Mouse (Mus musculus) CH12.LX (cell line): ENCODE data around the gene Pum2. TPM values are rescaled to one million over a fixed set of nuclear protein-coding genes. Genes with fewer than 3 reads are reported as not detected.

Source experiments
- DNase-seq: peaks from one replicate; pipeline ENCODE4 v3.0.0-alpha.2; 2013; ENCODE audit errors: extremely low read depth
- H3K27ac ChIP-seq: 2 replicates; pipeline ENCODE4 v1.5.1; 2012; ENCODE audit warnings: low read depth, mild to moderate bottlenecking, control low read depth, moderate library complexity; ENCODE audit not compliant: insufficient read depth
- H3K27me3 ChIP-seq: replicated peaks from 2 replicates; pipeline ENCODE3; 2012; ENCODE audit warnings: inconsistent platforms
- H3K36me3 ChIP-seq, 2 experiments: replicated peaks in 1 of 2; 2 replicates each; pipeline versions ENCODE3 to v1.6.1; 2012; ENCODE audit warnings: inconsistent platforms in 1 of 2, low read length in 1 of 2, mild to moderate bottlenecking in 1 of 2, mixed read lengths in 1 of 2, moderate library complexity in 1 of 2; ENCODE audit not compliant: control insufficient read depth in 1 of 2, insufficient read depth in 1 of 2
- H3K4me1 ChIP-seq, 2 experiments: 2 replicates each; pipeline ENCODE4 v1.6.1; 2012; ENCODE audit warnings: inconsistent platforms in 1 of 2, moderate library complexity in 1 of 2; ENCODE audit not compliant: insufficient read depth in 2 of 2, control insufficient read depth in 1 of 2
- H3K4me2 ChIP-seq: 2 replicates; pipeline ENCODE4 v1.6.1; 2012; ENCODE audit warnings: low read depth, mild to moderate bottlenecking, control low read depth; ENCODE audit not compliant: poor library complexity, insufficient read depth, severe bottlenecking
- H3K4me3 ChIP-seq, 3 experiments: fragments of 150-350 bp in 1 of 3; sonication (generic) in 1 of 3; replicated peaks in 1 of 3; 2 replicates each; pipeline versions ENCODE3 to v1.5.1; 2011 to 2012; ENCODE audit warnings: low read depth in 2 of 3, low read length in 2 of 3, mild to moderate bottlenecking in 2 of 3, moderate library complexity in 2 of 3, control low read depth in 1 of 3, improper control_type of control experiment in 1 of 3, inconsistent platforms in 1 of 3, mixed read lengths in 1 of 3; ENCODE audit not compliant: poor library complexity in 1 of 3
- H3K79me2 ChIP-seq: replicated peaks from 2 replicates; pipeline ENCODE4 v1.6.1; 2012; ENCODE audit warnings: mild to moderate bottlenecking, moderate library complexity; ENCODE audit not compliant: control insufficient read depth, poor library complexity, insufficient read depth, severe bottlenecking; ENCODE audit errors: extremely low read depth
- H3K9ac ChIP-seq: 2 replicates; pipeline ENCODE4 v1.6.1; 2012; ENCODE audit warnings: low read depth, mild to moderate bottlenecking, control low read depth, moderate library complexity; ENCODE audit not compliant: insufficient read depth
- H3K9me3 ChIP-seq: replicated peaks from 2 replicates; pipeline ENCODE3; 2012; ENCODE audit warnings: low read length, inconsistent platforms, mixed read lengths
- BHLHE40 ChIP-seq: IDR thresholded peaks from 2 replicates; pipeline ENCODE4 v1.6.1; 2011; ENCODE audit warnings: mild to moderate bottlenecking, low read depth, low read length, improper control_type of control experiment
- CHD1 ChIP-seq: IDR thresholded peaks from 2 replicates; pipeline ENCODE4 v1.6.1; 2012; ENCODE audit warnings: low read depth, low read length, improper control_type of control experiment, inconsistent platforms
- ELF1 ChIP-seq: IDR thresholded peaks from 2 replicates; pipeline ENCODE4 v1.6.1; 2014; ENCODE audit warnings: low read depth, mild to moderate bottlenecking, inconsistent platforms, low read length, improper control_type of control experiment
- EP300 ChIP-seq: IDR thresholded peaks from 2 replicates; pipeline ENCODE4 v1.6.1; 2011; ENCODE audit warnings: low read length, improper control_type of control experiment
- ETS1 ChIP-seq: conservative IDR thresholded peaks from 2 replicates; pipeline ENCODE4 v1.6.1; 2012; ENCODE audit warnings: low read depth, mild to moderate bottlenecking, inconsistent platforms, low read length, improper control_type of control experiment, moderate library complexity
- GABPA ChIP-seq: IDR thresholded peaks from 2 replicates; pipeline ENCODE4 v1.6.1; 2012; ENCODE audit warnings: low read depth, low read length, improper control_type of control experiment, inconsistent platforms; ENCODE audit not compliant: insufficient replicate concordance
- HCFC1 ChIP-seq: IDR thresholded peaks from 2 replicates; pipeline ENCODE4 v1.6.1; 2012; ENCODE audit warnings: low read depth, mild to moderate bottlenecking, inconsistent platforms, low read length, improper control_type of control experiment
- JUN ChIP-seq: IDR thresholded peaks from 2 replicates; pipeline ENCODE4 v1.6.1; 2011; ENCODE audit warnings: low read depth, mild to moderate bottlenecking, low read length, improper control_type of control experiment, moderate library complexity; ENCODE audit not compliant: insufficient read depth
- KAT2A ChIP-seq: IDR thresholded peaks from 2 replicates; pipeline ENCODE4 v1.6.1; 2012; ENCODE audit warnings: low read length, improper control_type of control experiment, inconsistent platforms; ENCODE audit not compliant: insufficient replicate concordance
- MAFK ChIP-seq: IDR thresholded peaks from 2 replicates; pipeline ENCODE4 v1.6.1; 2011; ENCODE audit warnings: low read length, improper control_type of control experiment; ENCODE audit not compliant: insufficient replicate concordance
- MEF2A ChIP-seq: IDR thresholded peaks from 2 replicates; pipeline ENCODE4 v1.6.1; 2014; ENCODE audit warnings: low read depth, mild to moderate bottlenecking, inconsistent platforms, low read length, improper control_type of control experiment, borderline replicate concordance
- MXI1 ChIP-seq: IDR thresholded peaks from 2 replicates; pipeline ENCODE4 v1.6.1; 2011; ENCODE audit warnings: mild to moderate bottlenecking, low read depth, low read length, improper control_type of control experiment
- MYC ChIP-seq: IDR thresholded peaks from 2 replicates; pipeline ENCODE4 v1.6.1; 2011; ENCODE audit warnings: low read depth, mild to moderate bottlenecking, improper control_type of control experiment, low read length
- PAX5 ChIP-seq: IDR thresholded peaks from 2 replicates; pipeline ENCODE4 v1.6.1; 2012; ENCODE audit warnings: low read length, inconsistent platforms, mixed read lengths
- POLR2A ChIP-seq: IDR thresholded peaks from 2 replicates; pipeline ENCODE4 v1.6.1; 2011; ENCODE audit warnings: low read depth, mild to moderate bottlenecking, improper control_type of control experiment, low read length
- RCOR1 ChIP-seq: conservative IDR thresholded peaks from 2 replicates; pipeline ENCODE4 v1.6.1; 2012; ENCODE audit warnings: low read depth, mild to moderate bottlenecking, inconsistent platforms, low read length, improper control_type of control experiment
- TBP ChIP-seq: conservative IDR thresholded peaks from 2 replicates; pipeline ENCODE4 v1.6.1; 2011; ENCODE audit warnings: low read depth, low read length, improper control_type of control experiment
- UBTF ChIP-seq: IDR thresholded peaks from 2 replicates; pipeline ENCODE4 v1.6.1; 2012; ENCODE audit warnings: low read depth, mild to moderate bottlenecking, inconsistent platforms, low read length, improper control_type of control experiment, moderate library complexity
- USF2 ChIP-seq: conservative IDR thresholded peaks from 2 replicates; pipeline ENCODE4 v1.6.1; 2011; ENCODE audit warnings: low read depth, low read length, improper control_type of control experiment
- ZC3H11A ChIP-seq: IDR thresholded peaks from 2 replicates; pipeline ENCODE4 v1.6.1; 2012; ENCODE audit warnings: low read depth, mild to moderate bottlenecking, inconsistent platforms, low read length, improper control_type of control experiment
- ZKSCAN1 ChIP-seq: IDR thresholded peaks from 2 replicates; pipeline ENCODE4 v1.6.1; 2012; ENCODE audit warnings: low read depth, inconsistent platforms, low read length, improper control_type of control experiment, borderline replicate concordance
- dilution Hi-C: fragments of 300-500 bp; cut with MboI; formaldehyde crosslinking; loops from 2 replicates; pipeline ENCODE4 v1.14.3; 2020; ENCODE audit warnings: low sequenced_read_pairs; ENCODE audit not compliant: extremely low pct_unique_long_range_greater_than_20kb, extremely low pct_ligation_motif_present
- in situ Hi-C: fragments of 300-500 bp; cut with MboI; formaldehyde crosslinking; loops from 3 replicates; pipeline ENCODE4 v1.14.3; 2019; ENCODE audit warnings: low sequenced_read_pairs, low pct_ligation_motif_present, low pct_unique_long_range_greater_than_20kb, mixed read lengths
- polyA plus RNA-seq: library from polyadenylated mRNA; unstranded; fragments of >175 nt; gene quantifications from 2 replicates; pipeline ENCODE4 v1.2.1, GENCODE M21; 2012; ENCODE audit warnings: low read depth; ENCODE audit not compliant: insufficient read length
- total RNA-seq, 2 experiments: library from RNA; depleted of rRNA; stranded (reverse); fragments of 300-350 nt in 1 of 2; fragments of >200 nt in 1 of 2; gene quantifications; 2 replicates each; pipeline ENCODE4 v1.2.3; 2012 to 2014

Gene Pum2
- total and polyA plus RNA-seq, 3 experiments: 52.9 to 90.2 (median 62.7) TPM

DNA sequence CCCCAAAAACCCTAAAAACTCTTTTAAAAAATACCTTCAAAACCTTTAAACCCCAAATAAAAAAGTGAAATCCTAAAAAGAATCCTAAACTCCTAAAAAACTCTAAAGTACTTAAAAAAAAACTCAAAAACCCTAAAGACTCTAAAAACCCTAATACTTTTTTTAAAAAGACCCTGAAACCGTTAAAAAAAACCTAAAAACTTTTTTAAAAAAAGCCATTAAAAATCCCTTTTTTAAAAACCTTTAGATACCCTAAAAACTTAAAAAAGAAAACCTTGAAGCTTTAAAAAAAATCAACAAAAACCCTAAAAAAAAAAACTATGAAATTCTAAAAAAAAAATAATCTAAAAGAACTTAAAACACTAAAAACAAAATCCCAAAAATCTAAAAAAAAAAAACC lies 39.6 kb upstream of the Pum2 start:
- Histone ChIP-seq H3K27me3 (no peaks in the 10 kb centered on the region), H3K36me3 (peaks cover 2 to 3% of the 10 kb centered on the region in 2 experiments), H3K4me3 (no peak overlapping the region), H3K9ac (no peak overlapping the region), H3K4me2 (no peak overlapping the region), H3K9me3 (peaks cover 2% of the 10 kb centered on the region), H3K4me1 (peaks cover 0 to 4% of the 10 kb centered on the region in 2 experiments; a peak in 1 of 4 replicates), H3K79me2 (no peaks in the 10 kb centered on the region), H3K27ac (no peak overlapping the region)
- TF ChIP-seq UBTF (no peak), EP300 (no peak), ZC3H11A (no peak), BHLHE40 (no peak), CHD1 (no peak), MXI1 (no peak), TBP (no peak), USF2 (no peak), GABPA (no peak), RCOR1 (no peak), MAFK (no peak), MYC (no peak), MEF2A (no peak), HCFC1 (no peak), ELF1 (no peak), PAX5 (no peak), KAT2A (no peak), ETS1 (no peak), POLR2A (no peak), JUN (no peak)
- dilution Hi-C loops: no loop called here
- DNase-seq: no peak
- in situ Hi-C loops: no loop called here

DNA sequence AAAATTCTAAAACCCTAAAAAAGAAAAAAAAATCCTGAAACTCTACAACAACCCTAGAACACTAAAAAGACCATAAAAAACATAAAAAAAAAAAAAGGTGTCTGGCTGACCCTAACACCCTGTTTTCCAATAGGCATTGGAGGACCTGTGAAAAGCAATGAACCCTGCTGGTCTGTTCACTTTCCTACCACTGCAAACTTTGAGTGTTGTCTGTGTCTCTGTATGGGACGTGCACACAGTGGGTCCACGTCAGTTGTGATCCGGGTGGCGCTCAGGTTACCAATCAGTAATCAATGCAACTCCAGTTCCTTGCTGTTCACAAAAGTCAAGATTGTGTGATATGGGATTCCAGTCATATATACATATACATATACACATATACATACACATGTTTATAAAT lies 38.4 kb upstream of the Pum2 start:
- in situ Hi-C loops: no loop called here
- Histone ChIP-seq H3K79me2 (no peaks in the 10 kb centered on the region), H3K27me3 (no peaks in the 10 kb centered on the region), H3K4me1 (peaks cover 0 to 4% of the 10 kb centered on the region in 2 experiments; a peak in 1 of 4 replicates), H3K4me2 (no peak overlapping the region), H3K27ac (no peak overlapping the region), H3K36me3 (peaks cover 2 to 3% of the 10 kb centered on the region in 2 experiments), H3K9me3 (peaks cover 2% of the 10 kb centered on the region), H3K9ac (no peak overlapping the region), H3K4me3 (no peak overlapping the region)
- dilution Hi-C loops: no loop called here
- TF ChIP-seq MEF2A (no peak), ZKSCAN1 (peak; percentile 78)
- no peak for DNase-seq
